Mouse (Mus musculus) skeletal muscle tissue, adult 2 months (tissue): ENCODE measurements around the gene Kif19a.
A peak's percentile ranks its signal among the peaks of the same experiment; 100 is the strongest.

Source experiments
- DNase-seq: peaks from one replicate; pipeline ENCODE4 v3.0.0-alpha.2; 2012; ENCODE audit warnings: low read depth, low spot score

The Kif19a gene

DNA sequence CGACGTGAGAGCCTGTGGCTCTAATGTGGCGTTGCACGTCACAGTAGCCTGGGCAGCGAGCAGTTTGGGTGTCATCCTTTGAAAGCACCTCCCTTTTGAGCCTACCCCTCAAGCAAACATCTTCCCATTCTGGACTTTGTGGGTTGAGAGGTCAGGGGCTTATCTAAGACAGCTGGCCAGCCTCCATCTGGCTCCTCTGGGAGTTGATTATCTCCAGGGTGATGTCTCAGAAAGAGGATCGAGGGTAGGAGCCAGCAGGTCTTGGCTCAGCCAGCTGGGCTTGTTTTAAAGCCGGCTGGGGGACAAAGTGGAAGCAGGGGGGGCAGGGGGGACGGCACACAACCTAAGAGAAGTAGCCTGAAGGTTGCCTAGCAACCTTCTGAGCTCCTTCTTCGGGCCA lies 14.9 kb downstream of the Kif19a start:
- DNase-seq = no peak

DNA sequence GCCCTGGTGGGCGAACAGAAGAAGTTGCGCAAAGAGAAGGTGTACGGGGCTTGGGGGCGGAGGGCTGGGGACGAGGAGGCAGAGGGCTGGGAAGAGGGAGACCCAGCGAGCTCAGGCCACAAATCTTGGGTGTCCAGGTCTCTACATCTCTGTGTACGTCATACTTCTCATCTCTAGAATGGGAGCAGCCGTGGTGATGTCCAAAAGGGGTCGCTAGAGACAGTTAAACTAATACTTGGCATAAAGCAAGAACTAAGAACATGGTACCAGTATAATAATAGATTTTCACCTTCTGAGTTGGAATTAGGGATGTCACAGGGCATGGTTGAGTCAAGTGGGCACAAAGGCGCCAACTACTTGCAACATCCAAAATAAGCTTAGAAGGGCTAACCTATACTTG lies 20.7 kb downstream of the Kif19a start:
- DNase-seq = no peak

DNA sequence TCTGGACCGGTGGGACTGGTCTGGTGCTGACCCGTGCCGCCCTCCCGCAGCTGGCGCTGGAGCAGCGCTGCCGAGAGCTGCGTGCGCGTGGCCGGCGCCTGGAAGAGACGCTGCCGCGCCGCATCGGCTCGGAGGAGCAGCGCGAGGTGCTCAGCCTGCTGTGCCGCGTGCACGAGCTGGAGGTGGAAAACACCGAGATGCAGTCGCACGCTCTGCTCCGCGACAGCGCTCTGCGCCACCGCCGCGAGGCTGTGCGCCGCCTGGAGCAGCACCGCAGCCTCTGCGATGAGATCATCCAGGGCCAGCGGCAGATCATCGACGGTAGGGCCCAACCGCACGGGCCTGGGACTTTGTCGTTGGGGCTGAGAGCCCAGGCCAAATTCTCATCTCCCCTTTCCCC lies 21.1 kb downstream of the Kif19a start:
- no peak for DNase-seq

DNA sequence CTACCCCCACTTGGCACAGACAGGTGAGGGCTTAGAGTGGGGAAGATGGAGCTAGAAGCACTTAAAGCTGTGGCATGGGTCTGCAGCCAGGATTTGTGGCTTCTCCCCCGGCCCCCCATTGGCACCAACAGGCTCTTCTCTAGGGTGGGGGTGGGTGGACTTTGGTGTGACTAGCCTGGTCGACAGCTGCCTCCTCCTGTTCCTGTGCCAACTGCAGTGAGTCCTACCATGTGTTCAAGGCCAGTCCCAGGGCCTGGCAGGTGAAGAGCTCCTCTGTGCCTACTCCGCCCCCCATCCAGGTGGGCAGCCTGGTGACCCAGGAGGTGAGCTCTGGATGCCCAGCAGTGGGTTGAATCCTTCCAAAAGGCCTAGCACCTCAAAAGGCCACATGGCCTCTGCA lies 22.4 kb downstream of the Kif19a start:
- DNase-seq = no peak

DNA sequence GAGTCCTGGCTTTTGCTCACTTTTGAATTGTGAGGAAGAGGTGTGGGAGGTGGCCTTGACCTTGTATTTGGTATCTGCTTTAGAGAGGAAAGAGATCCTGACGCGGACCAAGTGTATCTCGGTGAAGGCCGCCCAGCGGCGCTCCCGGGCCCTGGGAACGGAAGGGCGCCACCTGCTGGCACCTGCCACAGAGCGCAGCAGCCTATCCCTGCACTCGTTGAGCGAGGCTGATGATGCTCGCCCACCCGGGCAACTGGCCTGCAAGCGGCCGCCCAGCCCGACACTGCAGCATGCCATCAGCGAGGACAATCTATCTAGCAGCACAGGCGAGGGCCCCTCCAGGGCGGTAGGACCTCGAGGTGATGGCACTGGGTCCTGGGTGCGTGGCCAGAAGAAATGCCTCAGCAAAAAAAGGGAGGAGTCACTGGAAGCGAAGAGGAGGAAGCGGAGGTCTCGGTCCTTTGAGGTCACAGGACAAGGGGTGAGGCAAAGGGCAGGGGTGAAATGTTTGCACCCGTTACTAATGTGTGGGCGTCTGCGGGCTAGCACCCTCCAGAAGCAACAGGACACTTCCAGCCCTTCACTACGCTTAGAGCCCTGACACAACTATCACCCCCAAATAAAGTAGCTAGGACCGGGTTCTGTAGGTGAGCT lies 24.0 kb downstream of the Kif19a start:
- peak; percentile 47 for DNase-seq

DNA sequence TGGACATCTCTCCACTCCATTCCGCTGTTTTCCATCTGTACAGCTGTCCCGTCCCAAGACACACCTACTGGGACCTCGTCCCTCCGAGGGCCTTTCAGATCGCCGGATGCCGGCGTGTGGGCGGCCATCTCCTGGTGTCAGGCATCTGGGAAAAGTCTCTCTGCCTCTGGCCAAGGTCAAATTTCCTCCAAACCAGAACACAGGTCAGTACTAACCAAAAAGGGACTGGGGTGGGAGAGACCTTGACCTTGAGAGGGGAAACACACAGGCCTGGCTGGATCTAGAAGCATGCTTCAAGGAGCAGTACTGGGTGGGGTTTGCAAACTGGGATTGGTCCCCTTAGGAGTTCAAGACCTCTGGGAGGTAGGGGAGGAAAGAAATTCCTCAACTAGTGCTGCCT lies 24.5 kb downstream of the Kif19a start:
- no peak for DNase-seq

DNA sequence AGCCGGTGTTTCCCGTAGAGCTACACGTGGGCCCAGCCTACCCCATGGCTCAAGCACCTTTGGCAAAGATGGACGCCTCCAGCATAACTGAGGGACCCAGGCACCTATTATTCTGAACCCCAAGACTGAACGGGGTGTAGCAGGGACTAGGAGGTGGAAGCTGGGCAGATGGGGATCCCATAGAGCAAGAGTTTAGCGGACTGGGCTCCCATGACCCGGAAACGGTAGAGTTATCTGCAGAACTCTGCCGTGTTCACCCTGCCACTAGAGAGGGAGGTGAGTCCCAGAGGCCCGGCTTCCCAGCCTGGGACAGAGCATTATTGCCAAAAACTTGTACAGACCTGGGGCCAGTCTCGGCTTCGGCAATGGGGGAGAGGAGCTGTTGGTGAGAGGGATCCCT lies 25.0 kb downstream of the Kif19a start:
- DNase-seq = no peak

DNA sequence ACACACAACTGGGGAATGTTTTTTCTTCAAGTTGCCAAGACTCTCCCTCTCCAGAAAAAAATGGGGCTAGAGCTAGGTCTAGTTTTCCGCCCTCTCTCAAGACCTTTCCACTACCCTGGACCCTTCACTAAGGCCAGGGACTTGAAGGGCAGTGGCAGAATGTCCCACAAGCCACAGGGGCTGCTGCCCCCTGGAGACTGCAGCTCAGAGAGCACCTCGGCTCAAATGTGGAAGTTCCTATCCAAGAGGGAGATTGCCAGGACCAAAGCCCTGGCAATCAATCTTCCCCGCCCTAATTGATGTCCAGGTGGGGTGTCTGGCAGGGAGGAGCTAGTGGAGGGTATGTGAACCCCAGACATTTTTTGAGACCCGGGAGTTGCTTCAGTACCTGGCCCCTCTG lies 25.7 kb downstream of the Kif19a start:
- DNase-seq = no peak

DNA sequence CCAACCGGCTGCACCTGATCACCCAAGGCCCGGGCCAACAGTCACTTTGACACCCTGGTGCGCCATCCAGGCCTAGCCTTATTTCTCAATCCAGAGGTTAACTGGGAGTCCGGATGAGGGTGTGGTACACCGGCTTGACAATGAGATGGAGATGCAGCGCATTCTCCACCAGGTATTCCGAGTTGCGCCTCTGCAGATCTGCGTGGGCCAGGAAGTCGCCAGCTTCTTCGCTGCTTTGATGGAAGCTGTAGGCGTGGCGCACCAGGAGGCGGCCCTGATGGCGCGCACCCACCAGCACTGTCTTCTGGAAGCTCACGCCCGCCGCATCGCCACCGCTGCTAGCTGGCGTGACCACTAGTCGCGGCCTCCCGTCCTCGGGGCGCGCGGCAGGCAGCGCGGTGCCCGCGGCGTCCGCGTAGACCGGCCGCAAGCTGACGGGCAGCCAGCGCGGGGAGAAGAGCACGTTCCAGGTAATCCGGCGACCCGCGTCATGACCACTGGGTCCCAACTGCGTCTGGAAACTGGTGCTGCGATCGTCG lies 26.2 kb downstream of the Kif19a start:
- no peak for DNase-seq

DNA sequence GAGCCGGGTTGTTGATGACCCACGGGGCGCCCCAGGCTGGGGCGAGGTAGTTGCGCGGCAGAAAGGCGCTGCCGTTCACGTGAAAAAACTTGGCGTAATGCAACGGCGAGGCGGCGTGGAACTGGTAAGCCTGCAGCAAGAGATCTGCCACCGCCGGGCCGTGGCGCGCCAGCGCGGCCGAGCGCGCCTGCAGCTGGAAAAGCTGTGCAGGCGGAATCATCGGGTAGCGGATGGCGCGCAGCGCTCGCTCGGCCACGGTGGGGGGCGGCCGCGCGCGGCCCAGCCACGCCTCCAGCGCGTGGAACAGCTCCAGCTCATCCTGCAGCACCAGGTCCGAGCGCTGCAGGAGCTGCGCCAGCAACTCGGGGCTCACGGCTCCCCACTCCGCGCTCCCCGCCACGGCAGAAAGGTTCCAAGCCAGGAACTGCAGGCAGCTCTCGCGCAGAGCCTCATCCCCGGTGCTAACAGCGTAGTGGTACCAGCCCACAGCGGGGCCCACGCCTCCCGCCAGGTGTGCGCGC lies 26.8 kb downstream of the Kif19a start:
- no peak for DNase-seq

DNA sequence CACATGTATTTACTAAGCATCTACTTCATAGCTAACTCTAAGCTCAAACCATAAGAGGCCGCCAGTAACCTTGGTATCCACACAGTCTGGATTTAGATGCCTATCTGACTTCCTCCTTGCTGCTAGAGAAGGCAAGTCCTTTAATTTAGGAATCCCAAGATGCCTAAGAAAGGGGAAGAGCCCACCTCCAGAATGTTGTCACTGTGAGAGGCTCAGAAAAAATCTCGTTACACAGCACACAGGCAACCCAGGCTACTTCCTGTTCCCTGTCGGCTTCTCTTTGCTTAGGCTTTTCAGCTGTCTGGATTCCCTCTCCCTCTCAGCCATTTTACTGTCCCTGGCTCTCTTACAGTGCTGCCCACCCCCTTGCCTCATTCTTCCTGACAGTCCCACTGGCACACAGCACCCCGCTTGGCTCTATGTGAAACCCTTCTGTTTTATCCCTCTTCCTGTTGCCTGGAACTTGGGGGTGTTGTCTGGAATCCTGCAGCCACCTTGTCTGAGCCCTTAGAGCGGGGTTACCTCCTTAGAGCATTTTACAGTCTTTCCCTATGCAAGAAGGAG lies 27.8 kb downstream of the Kif19a start:
- DNase-seq = no peak

DNA sequence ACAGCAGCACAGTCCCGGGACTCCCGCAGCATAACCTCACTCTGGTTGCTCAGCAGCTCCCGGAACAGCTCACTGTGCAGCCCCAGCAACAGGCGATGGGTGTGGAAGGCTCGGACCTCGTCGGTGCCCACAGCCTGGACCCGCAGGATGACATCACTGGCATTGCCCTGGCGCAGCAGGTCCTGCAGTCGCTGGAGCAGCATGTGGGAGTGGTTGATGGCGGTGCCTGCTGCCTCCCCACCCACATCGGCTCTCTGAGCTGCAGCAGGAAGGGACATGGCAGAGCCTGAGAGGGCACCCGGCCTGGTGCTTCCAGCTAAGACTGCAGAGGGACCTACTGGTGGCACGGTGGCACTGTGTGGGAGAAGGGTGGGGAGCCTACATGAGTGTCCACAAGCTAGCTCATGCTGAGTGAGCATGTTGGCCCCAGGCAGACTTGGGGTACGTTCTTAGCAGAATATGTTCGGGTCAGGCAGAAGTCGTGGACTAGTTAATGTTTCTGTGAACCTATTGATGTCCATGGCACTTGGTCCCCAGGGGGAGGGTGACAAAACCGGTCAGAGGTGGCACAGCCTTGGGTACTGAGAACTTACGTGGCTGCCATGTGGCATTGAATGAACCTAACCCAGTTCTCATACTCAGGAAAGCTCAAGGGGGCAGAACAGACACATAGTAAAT lies 28.8 kb downstream of the Kif19a start:
- no peak for DNase-seq

DNA sequence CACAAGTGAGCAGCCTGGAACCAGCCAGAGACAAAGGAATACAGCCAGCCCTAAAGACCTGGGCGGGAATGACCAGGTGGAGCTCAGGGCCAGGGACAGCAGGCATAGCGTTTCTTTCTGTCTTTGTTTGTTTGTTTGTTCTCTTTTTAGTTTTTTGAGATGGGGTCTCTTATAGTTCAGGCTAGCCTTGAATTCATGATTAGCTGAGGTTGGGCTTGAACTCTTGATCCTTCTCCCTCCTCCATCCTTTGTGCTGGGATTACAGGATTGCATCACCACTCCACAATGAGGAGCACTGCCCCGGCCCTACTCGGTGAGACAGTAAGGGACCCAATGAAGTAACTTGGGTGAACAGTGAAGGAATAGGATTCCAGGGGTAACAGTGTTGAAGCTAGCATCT lies 29.5 kb downstream of the Kif19a start:
- DNase-seq = no peak

DNA sequence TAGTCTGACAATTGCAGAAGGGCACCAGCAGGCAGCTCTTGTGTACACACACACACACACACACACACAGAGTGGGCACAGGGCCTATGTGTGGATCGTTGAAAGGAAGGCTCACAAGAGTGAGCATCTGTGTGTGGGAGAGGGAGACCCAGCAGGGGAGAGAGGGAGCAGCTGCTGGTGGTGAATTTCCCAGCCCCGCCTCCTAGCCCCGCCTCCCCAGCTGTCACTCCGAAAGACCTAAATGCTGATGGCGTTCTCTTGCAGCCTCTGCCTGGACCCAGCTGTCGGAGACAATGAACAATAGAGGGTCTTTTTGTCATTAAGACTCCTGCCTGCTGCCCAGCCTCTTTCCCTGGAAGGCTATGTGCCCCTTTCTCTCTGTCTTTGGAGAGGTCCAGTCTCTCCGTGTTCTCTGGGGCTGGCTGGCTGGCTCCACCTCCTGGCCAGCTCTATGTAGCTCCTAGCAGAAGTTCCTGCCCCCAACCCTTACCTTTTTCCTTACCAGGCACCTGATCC lies 30.1 kb downstream of the Kif19a start:
- no peak for DNase-seq

DNA sequence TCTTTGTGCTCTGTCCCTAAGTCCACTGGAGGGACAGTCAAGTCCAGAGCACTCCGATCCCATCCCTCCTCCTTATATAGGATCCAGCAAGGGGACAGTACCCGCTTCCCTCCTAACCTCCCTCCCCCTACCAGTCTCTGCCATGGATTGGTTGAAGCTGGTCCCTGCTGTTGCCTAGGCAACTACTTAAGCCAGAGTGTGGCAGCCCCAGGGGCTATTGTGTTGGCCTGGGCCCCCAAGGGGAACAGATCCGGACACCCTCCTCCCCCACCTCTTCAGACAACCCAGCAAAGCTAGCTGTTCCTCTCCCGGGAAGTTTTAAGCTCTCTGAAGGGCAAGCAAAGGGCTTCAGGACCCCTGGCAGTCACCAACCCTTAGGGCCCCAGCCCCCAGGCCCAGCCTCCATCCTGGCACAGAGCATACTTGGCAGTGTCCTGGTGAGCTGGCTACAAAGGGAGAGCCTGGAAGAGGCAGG lies 30.7 kb downstream of the Kif19a start, which contains the start of gene Btbd17:
Gene Btbd17 (minus strand): TSS at position 98 of the 475 bp plus-strand sequence.
- no peak for DNase-seq

DNA sequence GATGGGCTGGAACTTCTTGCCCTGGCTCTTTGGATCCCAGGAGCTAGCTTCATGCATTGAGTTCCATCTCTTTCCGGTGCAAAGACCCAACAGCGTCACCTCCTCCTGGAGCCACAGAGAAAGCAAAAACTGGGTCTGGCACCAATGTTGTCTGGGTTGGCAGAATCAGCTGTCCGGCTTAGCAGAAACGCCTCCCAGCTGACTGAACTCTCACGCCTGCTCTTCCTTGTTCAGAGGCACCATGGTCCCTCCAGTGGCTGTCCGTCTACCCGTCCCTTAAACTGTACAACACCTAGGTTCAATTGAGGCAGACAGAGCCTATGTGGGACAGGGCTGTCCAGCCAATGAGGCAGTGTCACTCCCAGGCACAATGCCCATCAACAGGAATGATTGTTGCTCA lies 32.0 kb downstream of the Kif19a start:
- DNase-seq = no peak

DNA sequence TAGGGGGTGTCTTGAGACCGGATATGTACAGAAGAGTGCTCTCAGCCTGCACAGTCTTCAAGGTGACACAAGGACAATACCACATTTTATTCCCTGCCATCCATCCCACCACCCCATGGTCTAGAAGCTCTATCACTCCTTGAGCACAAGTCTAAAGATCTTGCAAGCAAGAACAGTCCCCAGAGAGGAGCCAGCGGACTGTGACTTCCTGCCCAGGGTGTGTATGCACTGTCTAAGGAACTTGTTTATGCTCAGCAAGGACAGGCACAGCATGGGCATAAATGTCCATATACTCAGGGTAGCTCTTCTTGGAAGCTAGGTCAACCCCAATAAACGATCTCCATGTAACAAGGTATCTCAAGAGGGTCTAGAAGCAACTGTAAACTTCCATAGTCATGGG lies 32.8 kb downstream of the Kif19a start:
- no peak for DNase-seq

DNA sequence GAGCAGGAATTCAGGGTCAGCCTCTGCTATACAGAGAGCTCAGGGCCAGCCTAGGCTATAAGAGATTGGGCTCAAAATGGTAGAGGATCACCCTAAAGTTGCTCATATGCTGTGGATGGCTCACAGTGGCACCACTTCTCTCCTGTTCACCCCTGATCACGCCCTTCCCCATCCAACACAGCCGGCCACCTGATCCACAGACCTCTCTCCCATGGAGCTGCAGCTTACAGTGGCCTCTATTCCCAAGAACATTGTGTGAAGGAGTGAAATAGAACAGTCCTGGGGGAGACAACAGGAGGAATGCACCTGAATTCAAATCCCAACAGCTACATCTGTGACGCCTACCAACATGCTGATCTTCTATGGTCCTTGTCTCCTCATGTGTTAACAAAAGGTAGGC lies 33.4 kb downstream of the Kif19a start, which contains the start of gene Gpr142:
Gene Gpr142 (plus strand): TSS at position 301 of the 400 bp plus-strand sequence.
- no peak for DNase-seq

DNA sequence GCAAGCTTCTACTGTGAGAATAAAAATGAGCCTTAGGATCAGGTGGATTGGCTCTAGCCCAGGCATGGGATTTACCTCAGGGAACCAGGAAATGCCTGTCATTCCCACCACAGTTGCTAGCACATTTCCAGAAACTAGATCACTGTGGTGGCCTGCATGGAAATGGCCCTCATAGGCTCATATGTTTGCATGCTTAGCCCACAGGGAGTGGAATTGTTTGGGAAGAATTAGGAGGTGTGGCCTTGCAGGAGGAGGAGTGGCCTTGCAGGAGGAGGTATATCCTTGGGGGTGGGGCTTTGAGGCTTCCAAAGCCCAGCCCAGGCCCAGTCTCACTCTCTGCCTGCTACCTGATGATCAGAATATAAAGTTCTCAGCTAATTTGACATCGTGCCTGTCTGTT lies 36.7 kb downstream of the Kif19a start:
- DNase-seq = no peak

DNA sequence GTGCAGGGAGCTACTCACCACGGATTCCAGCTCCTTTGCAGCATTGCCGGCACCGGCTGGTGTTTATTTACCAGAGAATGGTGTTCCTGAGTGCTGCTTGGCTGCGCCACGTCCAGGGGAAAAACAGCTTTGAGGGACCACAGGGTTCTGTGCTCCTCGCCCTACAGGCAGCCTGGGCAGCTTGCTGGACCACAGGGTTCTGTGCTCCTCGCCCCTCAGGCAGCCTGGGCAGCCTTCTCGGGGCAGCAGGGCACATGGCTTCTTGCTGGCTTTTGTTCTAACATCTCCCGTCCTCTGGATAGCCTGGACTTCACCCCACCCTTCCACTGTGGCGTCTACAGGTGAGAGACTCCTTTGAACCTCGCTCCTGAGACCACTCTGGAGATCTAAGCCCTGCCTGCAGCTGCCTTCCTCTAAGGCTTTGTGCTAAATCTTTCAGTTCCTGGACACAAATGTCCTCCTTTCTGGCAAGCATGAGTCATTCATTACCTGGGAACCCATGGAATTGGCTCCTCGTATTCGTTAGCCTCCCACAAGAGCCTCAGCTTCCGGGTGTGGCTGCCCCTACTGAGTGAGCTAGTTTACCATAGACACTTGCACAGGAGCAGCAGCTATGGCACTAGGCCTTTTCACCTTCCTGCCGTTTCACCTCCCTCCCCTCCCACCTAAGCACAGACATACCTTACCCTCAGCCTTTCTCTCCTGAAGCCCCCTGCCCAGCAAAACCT lies 37.5 kb downstream of the Kif19a start:
- DNase-seq = no peak

DNA sequence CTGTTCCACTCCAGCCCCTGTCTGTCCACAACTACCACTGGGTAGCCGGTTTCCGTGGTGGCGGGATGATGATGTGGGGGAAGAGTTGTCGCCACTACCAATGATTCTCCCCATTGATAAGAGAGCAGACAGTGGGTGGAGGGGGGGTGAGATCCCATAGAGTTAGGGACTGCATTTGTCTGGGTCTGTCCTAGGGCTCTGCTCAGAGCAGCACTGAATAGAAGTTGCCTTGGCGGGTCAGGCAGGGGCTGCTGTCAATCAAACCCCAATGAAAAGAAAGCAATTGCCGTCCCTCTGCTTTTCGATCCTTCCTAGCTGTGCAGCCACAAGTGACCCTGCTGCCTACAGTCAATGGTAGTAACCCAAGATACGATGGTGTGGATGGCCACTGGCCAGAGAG lies 38.8 kb downstream of the Kif19a start:
- no peak for DNase-seq

DNA sequence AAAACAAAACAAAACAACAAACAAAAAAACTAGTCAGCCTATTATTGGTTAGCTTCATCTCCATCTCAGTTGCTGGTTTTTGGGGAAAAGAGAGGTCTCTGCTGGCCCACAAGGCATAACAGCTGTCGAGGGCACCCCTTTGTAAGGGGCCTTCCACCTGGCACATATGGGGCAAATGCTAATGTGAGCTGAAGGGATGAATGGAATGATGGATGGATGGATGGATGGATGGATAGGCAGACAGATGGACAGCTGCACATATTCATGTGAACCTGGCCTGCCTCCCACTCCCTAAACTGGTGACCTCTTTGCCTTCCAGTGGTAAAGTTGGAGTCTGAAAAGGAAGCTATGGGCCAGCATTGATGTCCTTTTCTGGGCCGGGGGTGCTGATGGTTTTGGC lies 41.8 kb downstream of the Kif19a start:
- DNase-seq = no peak
